Mouse (Mus musculus) MN1 (cell line): Measurements from ENCODE around the gene Kdm2b.

Experiments used
- DNase-seq: peaks from one replicate; pipeline ENCODE4 v3.0.0-alpha.2; 2016; ENCODE audit warnings: low spot score

The Kdm2b gene

GRCm38 (mm10) chr5:123011705-123012104 lies 22.1 kb upstream of the Kdm2b start:
- no peak for DNase-seq

- no peak for DNase-seq
These were observed 21.2 kb upstream of the Kdm2b start for GRCm38 (mm10) chr5:123010806-123011205.

GRCm38 (mm10) chr5:123009873-123010272 lies 20.2 kb upstream of the Kdm2b start:
- DNase-seq, result peak; percentile 28

GRCm38 (mm10) chr5:123008877-123009493 lies 19.4 kb upstream of the Kdm2b start:
- no peak for DNase-seq

GRCm38 (mm10) chr5:123005716-123006592 lies 16.3 kb upstream of the Kdm2b start:
- DNase-seq, result peak; percentile 32

GRCm38 (mm10) chr5:123000901-123001300 lies 11.3 kb upstream of the Kdm2b start:
- DNase-seq, result no peak

GRCm38 (mm10) chr5:122997205-122998204 lies 7.9 kb upstream of the Kdm2b start:
- no peak for DNase-seq

GRCm38 (mm10) chr5:122994910-122995309 lies 5.3 kb upstream of the Kdm2b start:
- DNase-seq, result no peak

GRCm38 (mm10) chr5:122994303-122994846 lies 4.8 kb upstream of the Kdm2b start:
- peak; percentile 55 for DNase-seq

- no peak for DNase-seq
These were observed 4.2 kb upstream of the Kdm2b start for GRCm38 (mm10) chr5:122993811-122994210.

- DNase-seq, result no peak
These were observed 1.9 kb upstream of the Kdm2b start for GRCm38 (mm10) chr5:122991350-122992004.

- no peak for DNase-seq
These were observed 963 bp upstream of the Kdm2b start for GRCm38 (mm10) chr5:122990411-122991160.

- DNase-seq, result peak; percentile 33
These were observed 560 bp downstream of the Kdm2b start for GRCm38 (mm10) chr5:122989001-122989525.

GRCm38 (mm10) chr5:122988021-122988751 lies 1.4 kb downstream of the Kdm2b start:
- peak; percentile 13 for DNase-seq

GRCm38 (mm10) chr5:122987211-122988020 lies 2.2 kb downstream of the Kdm2b start:
- DNase-seq, result no peak

GRCm38 (mm10) chr5:122986091-122986493 lies 3.5 kb downstream of the Kdm2b start:
- no peak for DNase-seq

GRCm38 (mm10) chr5:122985276-122985675 lies 4.3 kb downstream of the Kdm2b start:
- no peak for DNase-seq

- DNase-seq, result no peak
These were observed 5.1 kb downstream of the Kdm2b start for GRCm38 (mm10) chr5:122984483-122984882.

GRCm38 (mm10) chr5:122978970-122979369 lies 10.7 kb downstream of the Kdm2b start:
- DNase-seq, result no peak
